Mouse (Mus musculus) E14TG2a.4 (cell line): ENCODE measurements around the gene Mrpl18.

Experiments used
- CTCF ChIP-seq: conservative IDR thresholded peaks from 2 replicates; pipeline ENCODE4 v1.5.1; 2014; ENCODE audit warnings: low read length
- NANOG ChIP-seq: IDR thresholded peaks from 2 replicates; pipeline ENCODE4 v1.6.1; 2014; ENCODE audit warnings: borderline replicate concordance, low read length, mixed read lengths
- POU5F1 ChIP-seq: IDR thresholded peaks from 2 replicates; pipeline ENCODE4 v1.6.1; 2014; ENCODE audit warnings: low read length, borderline replicate concordance

- no peak for TF ChIP-seq CTCF
- TF ChIP-seq POU5F1 = no peak
- no peak for TF ChIP-seq NANOG
Measured at GRCm38 (mm10) chr17:12868043-12868442, 48.1 kb downstream of the Mrpl18 start, which contains the start of gene Mas1.
